Mouse (Mus musculus) erythroblast, embryonic 14.5 days (primary cell): ENCODE data around the gene Prdm16.

Experiments
- GATA1 ChIP-seq: IDR thresholded peaks from 2 replicates; pipeline ENCODE4 v1.6.1; 2012; ENCODE audit warnings: low read length, inconsistent platforms, mixed read lengths
- TAL1 ChIP-seq: IDR thresholded peaks from 3 replicates; pipeline ENCODE4 v1.6.1; 2012; ENCODE audit warnings: low read length, inconsistent platforms, mixed read lengths

DNA sequence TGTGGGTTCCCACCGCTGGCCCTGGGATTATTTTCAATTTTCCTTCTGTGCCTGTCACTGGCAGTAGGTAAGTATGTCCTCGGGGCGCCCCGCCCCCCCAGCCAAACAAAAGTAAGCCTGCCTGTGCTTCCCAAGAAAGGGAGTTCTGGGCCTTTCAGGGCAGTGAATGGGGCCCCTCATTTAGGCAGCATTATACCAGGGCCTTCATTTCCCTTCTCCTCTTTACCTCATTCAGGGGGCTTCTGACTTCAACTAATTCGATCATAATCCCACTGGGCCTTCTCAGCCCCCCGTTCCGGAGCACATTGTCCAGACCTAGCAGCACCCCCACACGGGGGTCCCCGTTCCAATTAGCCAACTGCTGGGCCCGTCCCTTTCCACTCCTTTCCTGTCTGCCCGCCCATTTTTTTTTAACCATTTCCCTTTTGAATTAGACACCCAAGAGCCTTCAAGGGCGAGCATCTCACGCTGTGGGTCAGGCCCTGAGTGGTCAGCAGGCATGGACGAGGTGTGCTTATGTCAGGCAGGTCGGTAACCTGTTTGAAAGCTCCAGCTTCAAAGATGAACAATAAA is 124.1 kb downstream of the Prdm16 start:
- TF ChIP-seq GATA1: no peak
- TF ChIP-seq TAL1: no peak
